Mouse (Mus musculus) stomach, embryonic 16.5 days (tissue): ENCODE data around the gene Rnft1. TPM values are rescaled to one million over a fixed set of nuclear protein-coding genes. Genes with fewer than 3 reads are reported as not detected.

ENCODE experiments used
- ATAC-seq: fragments of 200-750 bp; cut with Nextera tagmentation; 2 replicates; pipeline ENCODE4 v1.8.0; 2017; ENCODE audit warnings: moderate number of reproducible peaks, moderate TSS enrichment; ENCODE audit not compliant: insufficient read depth, low FRiP score
- H3K27ac ChIP-seq: fragments of 300-500 bp; sonication (generic); 2 replicates; pipeline ENCODE4 v1.5.1; 2014; ENCODE audit warnings: low read length
- H3K27me3 ChIP-seq: fragments of 300-500 bp; sonication (generic); 2 replicates; pipeline ENCODE4 v1.6.1; 2014; ENCODE audit warnings: low read length, control low read depth, mixed read lengths; ENCODE audit not compliant: control insufficient read depth, insufficient read depth
- H3K36me3 ChIP-seq: fragments of 300-500 bp; sonication (generic); 2 replicates; pipeline ENCODE4 v1.6.1; 2014; ENCODE audit warnings: low read length; ENCODE audit not compliant: control insufficient read depth, insufficient read depth
- H3K4me1 ChIP-seq: fragments of 300-500 bp; sonication (generic); 2 replicates; pipeline ENCODE4 v1.6.1; 2014; ENCODE audit warnings: low read length, control low read depth, mixed read lengths; ENCODE audit not compliant: control insufficient read depth, insufficient read depth
- H3K4me2 ChIP-seq: fragments of 300-500 bp; sonication (generic); 2 replicates; pipeline ENCODE4 v1.6.1; 2014; ENCODE audit warnings: low read depth, low read length, mixed read lengths
- H3K4me3 ChIP-seq: fragments of 300-500 bp; sonication (generic); replicated peaks from 2 replicates; pipeline ENCODE4 v1.5.1; 2014; ENCODE audit warnings: mild to moderate bottlenecking, low read length
- H3K9ac ChIP-seq: fragments of 300-500 bp; sonication (generic); 2 replicates; pipeline ENCODE4 v1.6.1; 2014; ENCODE audit warnings: low read length
- H3K9me3 ChIP-seq: fragments of 300-500 bp; sonication (generic); replicated peaks from 2 replicates; pipeline ENCODE4 v1.6.1; 2016; ENCODE audit warnings: low read length, control low read depth; ENCODE audit not compliant: control insufficient read depth
- WGBS: fragments of 180-500 bp; shearing (Covaris S2); extraction: QIAGEN DNeasy Blood & Tissue Kit; methylation state at CpG from one replicate; pipeline ENCODE4 v1.1.7; 2014; 5-methylcytosine and 5-hydroxymethylcytosine counted together
- polyA plus RNA-seq: library from polyadenylated mRNA; unstranded; fragments of >200 nt; fragmentation: Nextera tagmentation; extraction: Ambion mirVana; gene quantifications from 2 replicates; pipeline ENCODE4 v1.2.1, GENCODE M21; 2015

Rnft1 gene
- polyA plus RNA-seq, 1 experiment from 2014 or later = 68.1 TPM

DNA sequence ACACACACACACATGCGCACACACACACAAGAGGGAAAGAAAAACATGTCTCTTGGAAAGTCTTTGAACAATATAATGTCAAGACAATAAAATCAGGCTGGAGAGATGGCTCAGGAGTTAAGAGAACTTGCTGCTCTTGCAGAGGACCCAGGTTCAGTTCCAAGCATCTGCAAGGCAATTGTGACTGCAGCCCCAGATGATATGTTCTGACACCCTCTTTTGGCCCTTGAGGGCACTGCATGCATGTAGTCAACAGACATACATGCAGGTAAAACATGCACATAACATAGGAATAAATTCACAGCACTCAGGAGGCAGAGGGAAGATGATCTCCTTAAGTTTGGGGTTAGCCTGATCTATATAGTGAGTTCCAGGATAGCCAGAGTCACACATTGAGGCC, 63.0 kb downstream of the Rnft1 start:
- 100% methylated on average over 1 of the region's 1 CpGs for WGBS
- no peak overlapping the region for H3K4me2 ChIP-seq
- no peak overlapping the region for H3K4me3 ChIP-seq
- ATAC-seq = no peak
- H3K36me3 ChIP-seq = peaks cover 8% of the 10 kb centered on the region
- no peak overlapping the region for H3K27ac ChIP-seq
- H3K4me1 ChIP-seq = peaks cover 3% of the 10 kb centered on the region
- H3K9me3 ChIP-seq = no peaks in the 10 kb centered on the region
- no peak overlapping the region for H3K9ac ChIP-seq
- no peaks in the 10 kb centered on the region for H3K27me3 ChIP-seq

Other genes with a start within 250 kb of the Rnft1 start
- 22.2 and 23.0 TPM in 2 replicates for gene Ints2, start 227.1 kb upstream of the Rnft1 start, polyA plus RNA-seq
- 7.2 and 9.1 TPM in 2 replicates for gene Med13, start 127.1 kb upstream of the Rnft1 start, polyA plus RNA-seq
- gene Rps6kb1, start 60.1 kb downstream of the Rnft1 start, polyA plus RNA-seq = 58.4 and 60.0 TPM in 2 replicates
- 10.4 and 11.8 TPM in 2 replicates for gene Tubd1, start 60.3 kb downstream of the Rnft1 start, polyA plus RNA-seq
- gene Vmp1, start 199.2 kb downstream of the Rnft1 start, polyA plus RNA-seq = 147 and 157 TPM in 2 replicates
- 26.6 and 28.8 TPM in 2 replicates for gene Ptrh2, start 199.3 kb downstream of the Rnft1 start, polyA plus RNA-seq